Mouse (Mus musculus) hindbrain, postnatal 0 days (tissue): ENCODE results near the gene Ndc1. TPM values are rescaled to one million over a fixed set of nuclear protein-coding genes. Genes with fewer than 3 reads are reported as not detected.

Source experiments
- ATAC-seq: fragments of 200-750 bp; cut with Nextera tagmentation; 2 replicates; pipeline ENCODE4 v1.8.0; 2017; ENCODE audit warnings: mild to moderate bottlenecking, moderate TSS enrichment, moderate library complexity
- DNase-seq: peaks from one replicate; pipeline ENCODE4 v3.0.0-alpha.2; 2015; ENCODE audit warnings: low spot score
- H3K27ac ChIP-seq: fragments of 300-500 bp; sonication (generic); 2 replicates; pipeline ENCODE4 v1.5.1; 2014; ENCODE audit warnings: mild to moderate bottlenecking
- H3K27me3 ChIP-seq: fragments of 300-500 bp; sonication (generic); 2 replicates; pipeline ENCODE4 v1.6.1; 2014; ENCODE audit warnings: low read length, mixed read lengths; ENCODE audit not compliant: insufficient read depth
- H3K36me3 ChIP-seq: fragments of 300-500 bp; sonication (generic); 2 replicates; pipeline ENCODE4 v1.6.1; 2014; ENCODE audit warnings: low read length, mixed read lengths; ENCODE audit not compliant: insufficient read depth
- H3K4me1 ChIP-seq: fragments of 300-500 bp; sonication (generic); 2 replicates; pipeline ENCODE4 v1.6.1; 2014; ENCODE audit warnings: antibody characterized with exemption, low read length, mixed read lengths; ENCODE audit not compliant: insufficient read depth
- H3K4me2 ChIP-seq: fragments of 300-500 bp; sonication (generic); 2 replicates; pipeline ENCODE4 v1.6.1; 2014; ENCODE audit warnings: low read depth, mild to moderate bottlenecking, low read length, moderate library complexity, mixed read lengths
- H3K4me3 ChIP-seq: fragments of 300-500 bp; sonication (generic); 2 replicates; pipeline ENCODE4 v1.5.1; 2014; ENCODE audit warnings: low read length
- H3K9ac ChIP-seq: fragments of 300-500 bp; sonication (generic); replicated peaks from 2 replicates; pipeline ENCODE4 v1.6.1; 2014; ENCODE audit warnings: mild to moderate bottlenecking, low read length, moderate library complexity, mixed read lengths
- H3K9me3 ChIP-seq: fragments of 300-500 bp; sonication (generic); 2 replicates; pipeline ENCODE4 v1.6.1; 2016; ENCODE audit warnings: low read length, mixed read lengths
- CTCF ChIP-seq: IDR thresholded peaks from 2 replicates; pipeline ENCODE4 v1.5.1; 2016; ENCODE audit warnings: antibody characterized with exemption, control low read depth, low read depth
- WGBS: fragments of 180-500 bp; shearing (Covaris S2); extraction: QIAGEN DNeasy Blood & Tissue Kit; methylation state at CpG from one replicate; pipeline ENCODE4 v1.1.7; 2014; 5-methylcytosine and 5-hydroxymethylcytosine counted together
- microRNA-seq, 2 experiments: library from miRNA; unstranded; fragments of <30 nt; microRNA quantifications; one replicate each; pipeline ENCODE4; 2016
- polyA plus RNA-seq: library from polyadenylated mRNA; unstranded; fragments of >200 nt; fragmentation: Nextera tagmentation; extraction: Ambion mirVana; gene quantifications from 2 replicates; pipeline ENCODE4 v1.2.1, GENCODE M21; 2015
- total RNA-seq: library from RNA; depleted of rRNA; stranded (reverse); fragments of >200 nt; gene quantifications from 2 replicates; pipeline ENCODE4 v1.2.3, GENCODE M21; 2014; rRNA removed

Ndc1 gene
- total and polyA plus RNA-seq, 2 experiments from 2014 or later = 19.4 to 34.8 TPM

GRCm38 (mm10) chr4:107458907-107459306 lies 91.3 kb downstream of the Ndc1 start:
- ATAC-seq = no peak
- Histone ChIP-seq H3K4me1 (no peaks in the 10 kb centered on the region), H3K27me3 (no peaks in the 10 kb centered on the region; the same call in 1 of the 2 replicates), H3K36me3 (no peaks in the 10 kb centered on the region), H3K9ac (no peak overlapping the region), H3K9me3 (no peaks in the 10 kb centered on the region), H3K27ac (no peak overlapping the region), H3K4me3 (no peak overlapping the region), H3K4me2 (no peak overlapping the region)
- 87% methylated on average over 17 of the region's 17 CpGs for WGBS
- no peak for DNase-seq
- no peak for TF ChIP-seq CTCF

DNA sequence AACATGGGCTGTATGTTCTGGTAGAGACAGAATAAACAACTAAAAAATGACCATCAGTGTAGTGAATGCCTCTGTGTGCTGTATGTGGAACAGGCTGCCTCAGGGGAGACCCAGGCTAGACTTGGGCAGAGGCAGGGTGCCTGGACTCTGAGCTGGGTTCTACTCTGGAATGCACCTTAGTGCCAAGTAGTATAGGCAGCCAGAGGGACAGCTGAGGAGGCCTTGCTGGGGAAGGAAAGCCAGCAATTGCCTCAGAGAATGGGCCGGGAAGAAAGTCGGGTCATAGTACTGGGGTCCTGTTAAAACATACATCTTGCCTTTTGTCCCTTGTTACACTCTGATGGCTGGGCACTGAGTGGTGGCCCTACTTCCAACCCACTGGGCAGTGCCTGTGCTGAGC lies 91.9 kb downstream of the Ndc1 start:
- no peak overlapping the region for H3K4me2 ChIP-seq
- ATAC-seq (no peak), DNase-seq (no peak)
- H3K27ac ChIP-seq = no peak overlapping the region
- H3K27me3 ChIP-seq = no peaks in the 10 kb centered on the region; the same call in 1 of the 2 replicates
- no peaks in the 10 kb centered on the region for H3K36me3 ChIP-seq
- no peaks in the 10 kb centered on the region for H3K4me1 ChIP-seq
- no peak overlapping the region for H3K9ac ChIP-seq
- TF ChIP-seq CTCF = no peak
- no peaks in the 10 kb centered on the region for H3K9me3 ChIP-seq
- no peak overlapping the region for H3K4me3 ChIP-seq
- 92% methylated on average over 2 of the region's 2 CpGs for WGBS

DNA sequence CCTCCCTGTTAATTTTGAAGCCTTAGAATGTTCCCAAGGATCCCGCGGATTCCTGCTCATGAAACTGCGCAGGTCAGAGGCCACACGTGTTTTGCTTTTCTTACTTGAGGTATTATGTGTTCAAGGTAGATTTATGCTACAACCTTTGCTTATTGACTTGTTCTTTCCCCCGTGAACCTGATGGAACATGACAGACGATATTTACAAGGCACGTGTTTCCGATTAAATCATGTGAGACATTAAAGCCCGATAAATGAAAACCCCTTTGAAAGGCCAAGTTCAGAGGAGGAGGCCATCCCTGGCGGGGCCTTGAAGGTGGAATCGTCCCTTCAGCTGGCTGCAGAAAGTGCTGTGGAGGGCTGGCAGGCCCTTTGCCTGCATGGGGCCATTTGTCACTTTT lies 92.9 kb downstream of the Ndc1 start:
- Histone ChIP-seq H3K9me3 (no peaks in the 10 kb centered on the region), H3K27me3 (no peaks in the 10 kb centered on the region; the same call in 1 of the 2 replicates), H3K4me2 (no peak overlapping the region), H3K4me1 (no peaks in the 10 kb centered on the region), H3K27ac (no peak overlapping the region), H3K4me3 (no peak overlapping the region), H3K36me3 (no peaks in the 10 kb centered on the region), H3K9ac (no peak overlapping the region)
- no peak for TF ChIP-seq CTCF
- DNase-seq (no peak), ATAC-seq (no peak)
- 80% methylated on average over 11 of the region's 11 CpGs for WGBS

Small RNA genes within 50 kb of the gene (microRNA-seq; reads per million reads assigned to microRNA genes)
- gene Gm24804 = 0 reads per million in 2 experiments

Other genes starting within 250 kb of the Ndc1 start
- gene Tmem59, start 189.4 kb upstream of the Ndc1 start, total RNA-seq = 178 and 200 TPM in 2 replicates
- gene Tmem59, start 189.4 kb upstream of the Ndc1 start, polyA plus RNA-seq = 393 and 422 TPM in 2 replicates
- gene Tceanc2, start 188.7 kb upstream of the Ndc1 start, total RNA-seq = 5.4 and 8.0 TPM in 2 replicates
- 17.3 and 23.4 TPM in 2 replicates for gene Tceanc2, start 188.7 kb upstream of the Ndc1 start, polyA plus RNA-seq
- not detected in 2 replicates for gene Ldlrad1, start 158.6 kb upstream of the Ndc1 start, total RNA-seq
- gene Ldlrad1, start 158.6 kb upstream of the Ndc1 start, polyA plus RNA-seq = not detected in 2 replicates
- 6.6 and 18.2 TPM in 2 replicates for gene Lrrc42, start 114.3 kb upstream of the Ndc1 start, total RNA-seq
- gene Lrrc42, start 114.3 kb upstream of the Ndc1 start, polyA plus RNA-seq = 33.5 and 42.2 TPM in 2 replicates
- gene Hspb11, start 114.2 kb upstream of the Ndc1 start, total RNA-seq = 7.5 and 12.2 TPM in 2 replicates
- gene Hspb11, start 114.2 kb upstream of the Ndc1 start, polyA plus RNA-seq = 36.4 and 38.8 TPM in 2 replicates
- not detected in 2 replicates for gene Dio1, start 60.6 kb upstream of the Ndc1 start, total RNA-seq
- gene Dio1, start 60.6 kb upstream of the Ndc1 start, polyA plus RNA-seq = not detected in 2 replicates
- 69.3 and 72.1 TPM in 2 replicates for gene Yipf1, start 53.4 kb upstream of the Ndc1 start, total RNA-seq
- gene Yipf1, start 53.4 kb upstream of the Ndc1 start, polyA plus RNA-seq = 69.1 and 69.4 TPM in 2 replicates
- 2.8 and 11.9 TPM in 2 replicates for gene Glis1, start 66.8 kb downstream of the Ndc1 start, total RNA-seq
- 2.1 and 4.1 TPM in 2 replicates for gene Glis1, start 66.8 kb downstream of the Ndc1 start, polyA plus RNA-seq